Mouse (Mus musculus) ES-Bruce4 (cell line): ENCODE measurements around the gene Plpp2.

Source experiments
- CTCF ChIP-seq: IDR thresholded peaks from one replicate; pipeline ENCODE4 v1.8.1; 2011; ENCODE audit warnings: low read depth, low read length
- EP300 ChIP-seq: IDR thresholded peaks from 2 replicates; pipeline ENCODE4 v1.6.1; 2011; ENCODE audit warnings: low read depth, low read length; ENCODE audit not compliant: insufficient read depth

DNA sequence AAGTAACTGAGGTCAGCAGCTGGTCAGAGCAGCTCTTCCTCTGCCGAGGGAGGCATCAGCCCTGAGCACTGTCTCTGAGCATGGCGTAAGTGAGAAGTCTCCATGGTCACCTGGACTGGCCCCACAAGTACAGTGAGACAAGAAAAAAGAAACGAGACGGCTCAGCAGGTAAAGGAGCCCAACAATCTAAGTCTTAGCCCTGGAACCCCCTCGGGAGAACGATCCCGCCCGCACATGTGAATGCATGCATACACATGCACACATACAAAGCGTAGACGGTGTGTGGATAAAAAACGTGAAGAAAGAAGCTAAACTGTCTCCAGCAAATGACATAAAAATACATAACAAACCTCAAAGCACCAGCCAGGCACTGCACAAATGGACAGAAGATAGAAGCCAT is 12.9 kb upstream of the Plpp2 start:
- TF ChIP-seq CTCF, result no peak
- TF ChIP-seq EP300, result no peak
